Mouse (Mus musculus): ENCODE measurements at regions not wholly inside any gene's neighbourhood (a gene's known extent, or its start where the extent isn't known, plus 50 kb on each side); places are given as distances from the start of the nearest gene placed in this dataset.

DNA sequence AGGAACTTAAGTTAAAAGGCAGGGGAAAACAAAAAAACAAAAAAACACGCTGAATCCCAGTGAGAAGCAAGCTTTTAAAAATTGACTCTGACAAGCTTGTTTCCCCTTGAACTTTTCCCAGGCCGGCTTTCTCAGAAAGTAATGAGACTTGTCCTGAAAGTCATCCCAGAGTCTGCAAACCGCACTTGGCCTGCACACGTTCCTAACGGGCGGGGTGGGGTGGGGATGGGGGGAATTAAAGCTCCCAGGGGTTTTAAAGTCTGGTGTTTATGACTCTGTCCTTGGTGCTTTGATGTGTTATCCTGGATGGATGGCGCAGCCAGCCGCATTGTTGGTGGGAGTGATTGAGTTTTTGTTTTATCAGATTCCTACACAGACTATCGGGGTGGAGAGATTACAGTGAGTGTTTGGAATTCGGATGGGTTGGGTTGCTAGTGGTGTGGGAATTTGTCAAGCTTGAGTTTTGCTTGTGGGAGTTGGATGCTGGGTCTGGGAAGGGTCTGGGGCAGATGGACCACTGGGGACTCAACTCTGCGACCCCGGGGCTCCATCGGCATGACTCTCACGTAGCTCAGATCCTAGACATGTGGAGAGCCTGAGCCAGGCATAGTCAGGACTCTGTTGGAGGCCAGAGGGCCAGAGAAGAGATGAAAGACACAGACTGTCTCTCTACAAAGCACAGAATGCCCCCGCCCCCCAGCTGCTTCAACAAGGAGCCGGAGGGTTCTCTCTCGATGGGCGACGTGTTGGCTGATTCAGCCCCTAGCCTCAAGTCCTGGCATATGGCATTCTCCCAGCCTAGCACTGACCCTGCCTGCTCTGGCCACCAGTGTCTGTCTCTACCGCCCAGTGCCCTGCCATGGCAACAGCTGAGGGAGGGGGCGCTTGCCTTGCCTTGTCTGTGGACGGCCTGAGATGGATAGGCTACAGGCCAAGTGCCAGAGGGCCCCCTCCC lies 75.5 kb downstream of the E030025P04Rik start:
- peak overlapping the region; percentile 60; the same call in 1 of the 2 replicates for H3K27ac ChIP-seq (ENCODE audit: low read length)
- H3K4me1 ChIP-seq (ENCODE audit: control insufficient read depth, insufficient read depth, low read length), result peaks cover 16% of the 10 kb centered on the region
- no peak overlapping the region for H3K4me2 ChIP-seq (ENCODE audit: low read length)
- no peaks in the 10 kb centered on the region for H3K9me3 ChIP-seq (replicated peaks; ENCODE audit: control insufficient read depth, low read length, poor library complexity, severe bottlenecking)
- no peak overlapping the region for H3K9ac ChIP-seq (ENCODE audit: low read depth, low read length)
- 18% methylated on average over 22 of the region's 22 CpGs for WGBS
- peak; percentile 92 for ATAC-seq
- H3K36me3 ChIP-seq (ENCODE audit: control insufficient read depth, insufficient read depth, low read length), result no peaks in the 10 kb centered on the region
- H3K27me3 ChIP-seq (ENCODE audit: control insufficient read depth, insufficient read depth, low read depth, low read length), result no peaks in the 10 kb centered on the region
- no peak overlapping the region for H3K4me3 ChIP-seq (ENCODE audit: low read depth, low read length)

DNA sequence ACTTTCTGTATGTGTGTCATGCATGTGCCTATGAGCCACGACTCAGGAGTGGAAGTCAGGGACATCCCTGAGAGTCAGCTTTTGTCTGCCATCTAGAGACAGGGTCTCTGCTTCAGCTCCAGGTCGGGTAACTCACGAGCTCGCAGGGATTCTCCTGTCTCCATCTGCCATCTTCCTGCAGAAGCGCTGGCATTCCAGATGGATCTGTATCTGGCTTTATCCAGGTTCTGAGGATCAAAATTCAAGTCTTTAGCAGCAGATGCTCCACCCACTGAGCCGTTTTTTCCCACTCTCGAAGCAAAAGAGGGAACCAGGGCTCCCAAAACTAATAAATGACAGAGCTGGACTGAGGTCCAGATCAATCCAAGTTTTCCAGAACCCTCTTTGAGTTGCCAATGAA lies 76.4 kb downstream of the E030025P04Rik start:
- Histone ChIP-seq H3K9ac (ENCODE audit: low read depth, low read length) (no peak overlapping the region), H3K4me2 (ENCODE audit: low read length) (no peak overlapping the region), H3K4me1 (ENCODE audit: control insufficient read depth, insufficient read depth, low read length) (peaks cover 16% of the 10 kb centered on the region), H3K4me3 (ENCODE audit: low read depth, low read length) (no peak overlapping the region), H3K36me3 (ENCODE audit: control insufficient read depth, insufficient read depth, low read length) (no peaks in the 10 kb centered on the region), H3K27ac (ENCODE audit: low read length) (peak overlapping the region; percentile 52), H3K27me3 (ENCODE audit: control insufficient read depth, insufficient read depth, low read depth, low read length) (no peaks in the 10 kb centered on the region), H3K9me3 (replicated peaks; ENCODE audit: control insufficient read depth, low read length, poor library complexity, severe bottlenecking) (no peaks in the 10 kb centered on the region)
- WGBS, result 62% methylated on average over 7 of the region's 7 CpGs
- ATAC-seq, result no peak

DNA sequence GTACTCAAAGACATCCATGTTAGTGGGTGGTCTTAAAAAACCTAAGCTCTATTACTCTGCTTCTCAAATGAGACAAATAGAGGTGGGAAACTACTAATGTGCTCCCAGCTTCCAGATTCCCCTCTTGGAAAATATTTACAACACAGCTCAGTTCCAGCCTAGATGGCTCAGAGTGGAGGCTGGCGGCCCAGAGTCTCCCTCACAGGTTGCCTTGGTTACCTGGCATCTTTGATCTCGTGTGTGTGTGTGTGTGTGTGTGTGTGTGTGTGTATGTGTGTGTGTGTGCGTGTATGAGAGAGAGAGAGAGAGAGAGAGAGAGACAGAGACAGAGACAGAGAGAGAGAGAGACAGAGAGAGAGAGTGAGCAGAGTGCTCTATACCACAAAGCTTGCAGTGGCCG lies 82.2 kb downstream of the E030025P04Rik start:
- Histone ChIP-seq H3K4me3 (ENCODE audit: low read depth, low read length) (no peak overlapping the region), H3K9me3 (replicated peaks; ENCODE audit: control insufficient read depth, low read length, poor library complexity, severe bottlenecking) (no peaks in the 10 kb centered on the region; the same call in 1 of the 2 replicates), H3K4me1 (ENCODE audit: control insufficient read depth, insufficient read depth, low read length) (no peaks in the 10 kb centered on the region), H3K27ac (ENCODE audit: low read length) (no peak overlapping the region), H3K36me3 (ENCODE audit: control insufficient read depth, insufficient read depth, low read length) (no peaks in the 10 kb centered on the region), H3K4me2 (ENCODE audit: low read length) (no peak overlapping the region), H3K27me3 (ENCODE audit: control insufficient read depth, insufficient read depth, low read depth, low read length) (no peaks in the 10 kb centered on the region), H3K9ac (ENCODE audit: low read depth, low read length) (no peak overlapping the region)
- WGBS, result 49% methylated on average over 4 of the region's 4 CpGs
- ATAC-seq, result no peak

DNA sequence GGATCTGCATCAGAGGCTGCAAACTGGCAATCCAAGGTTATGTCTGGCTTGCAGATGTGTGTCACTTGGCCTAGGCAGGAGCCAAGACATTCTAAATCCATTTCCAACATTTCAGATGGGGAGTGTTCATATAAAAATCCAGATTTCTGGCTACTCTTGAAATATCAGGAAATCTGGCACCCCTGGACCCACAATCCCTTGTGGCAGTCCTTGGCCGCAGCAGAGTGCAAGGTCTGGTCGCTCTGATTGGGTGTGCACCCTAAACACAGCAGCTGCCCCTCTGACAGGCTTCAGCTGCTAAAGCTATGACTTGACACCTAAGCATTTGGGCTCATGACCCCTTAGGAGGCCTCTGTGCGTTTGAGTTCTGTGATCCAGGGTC lies 83.7 kb downstream of the E030025P04Rik start:
- no peak overlapping the region for H3K4me3 ChIP-seq (ENCODE audit: low read depth, low read length)
- no peak for ATAC-seq
- H3K4me2 ChIP-seq (ENCODE audit: low read length), result no peak overlapping the region
- WGBS, result 89% methylated on average over 3 of the region's 3 CpGs
- H3K9ac ChIP-seq (ENCODE audit: low read depth, low read length), result no peak overlapping the region
- H3K9me3 ChIP-seq (replicated peaks; ENCODE audit: control insufficient read depth, low read length, poor library complexity, severe bottlenecking), result no peaks in the 10 kb centered on the region; the same call in 1 of the 2 replicates
- no peaks in the 10 kb centered on the region for H3K36me3 ChIP-seq (ENCODE audit: control insufficient read depth, insufficient read depth, low read length)
- H3K27me3 ChIP-seq (ENCODE audit: control insufficient read depth, insufficient read depth, low read depth, low read length), result no peaks in the 10 kb centered on the region
- H3K27ac ChIP-seq (ENCODE audit: low read length), result no peak overlapping the region
- no peaks in the 10 kb centered on the region for H3K4me1 ChIP-seq (ENCODE audit: control insufficient read depth, insufficient read depth, low read length)

DNA sequence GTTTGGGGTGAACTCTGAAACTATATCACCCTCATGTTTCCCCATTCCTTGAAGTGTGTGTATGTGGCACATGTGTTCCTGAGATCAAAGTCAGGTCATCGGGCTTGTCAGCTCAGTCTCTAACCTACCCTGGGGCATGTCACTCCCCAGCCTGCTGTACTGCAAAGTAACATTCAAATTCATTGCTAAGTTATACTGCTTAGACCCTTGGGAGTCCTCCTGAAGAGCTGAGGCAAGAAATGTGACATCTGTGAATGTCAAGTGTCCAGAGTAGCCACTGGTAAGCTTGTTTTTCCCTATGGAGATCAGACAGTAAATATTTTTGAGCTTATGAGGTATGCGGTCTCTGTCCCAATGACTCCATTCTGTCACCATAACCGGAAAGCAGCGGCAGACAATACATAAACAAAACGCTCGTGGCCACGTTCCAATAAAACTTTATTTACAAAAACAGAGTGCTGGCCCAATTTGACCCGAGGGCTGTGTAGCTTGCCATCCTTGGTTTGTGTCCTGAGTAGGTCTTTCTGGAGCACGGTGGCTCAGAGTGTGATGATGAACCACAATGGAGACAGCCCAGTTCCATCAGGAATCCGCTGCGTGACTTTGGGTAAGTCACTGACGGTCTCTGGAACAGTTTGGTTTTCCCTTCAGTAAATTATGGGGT lies 84.2 kb downstream of the E030025P04Rik start:
- Histone ChIP-seq H3K9ac (ENCODE audit: low read depth, low read length) (no peak overlapping the region), H3K36me3 (ENCODE audit: control insufficient read depth, insufficient read depth, low read length) (no peaks in the 10 kb centered on the region), H3K27me3 (ENCODE audit: control insufficient read depth, insufficient read depth, low read depth, low read length) (no peaks in the 10 kb centered on the region), H3K4me2 (ENCODE audit: low read length) (no peak overlapping the region), H3K4me3 (ENCODE audit: low read depth, low read length) (no peak overlapping the region), H3K9me3 (replicated peaks; ENCODE audit: control insufficient read depth, low read length, poor library complexity, severe bottlenecking) (no peaks in the 10 kb centered on the region; the same call in 1 of the 2 replicates), H3K27ac (ENCODE audit: low read length) (no peak overlapping the region), H3K4me1 (ENCODE audit: control insufficient read depth, insufficient read depth, low read length) (no peaks in the 10 kb centered on the region)
- 93% methylated on average over 12 of the region's 12 CpGs for WGBS
- no peak for ATAC-seq

DNA sequence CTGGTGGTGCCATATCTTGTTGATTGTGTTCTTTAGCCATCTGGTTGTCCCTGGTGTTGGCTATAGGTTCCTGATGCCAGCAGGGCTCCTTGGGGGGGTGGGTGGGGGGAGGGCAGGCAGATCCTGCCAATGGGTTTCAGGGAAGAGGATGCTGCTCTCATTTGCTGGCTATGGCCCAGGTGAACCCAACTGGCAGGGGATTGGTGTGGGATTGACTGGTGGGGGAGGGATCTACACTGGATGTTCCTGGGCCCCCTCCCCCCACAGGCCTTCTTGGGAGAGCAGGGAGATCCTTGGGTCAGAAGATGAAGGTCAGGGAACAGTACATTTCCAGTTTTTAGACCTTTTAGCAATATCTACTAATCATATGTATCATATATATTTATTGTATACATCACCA lies 86.1 kb downstream of the E030025P04Rik start:
- no peaks in the 10 kb centered on the region; the same call in 1 of the 2 replicates for H3K9me3 ChIP-seq (replicated peaks; ENCODE audit: control insufficient read depth, low read length, poor library complexity, severe bottlenecking)
- no peak overlapping the region for H3K4me3 ChIP-seq (ENCODE audit: low read depth, low read length)
- ATAC-seq, result no peak
- no peaks in the 10 kb centered on the region for H3K27me3 ChIP-seq (ENCODE audit: control insufficient read depth, insufficient read depth, low read depth, low read length)
- no peak overlapping the region for H3K4me2 ChIP-seq (ENCODE audit: low read length)
- no peak overlapping the region for H3K27ac ChIP-seq (ENCODE audit: low read length)
- H3K4me1 ChIP-seq (ENCODE audit: control insufficient read depth, insufficient read depth, low read length), result no peaks in the 10 kb centered on the region
- H3K36me3 ChIP-seq (ENCODE audit: control insufficient read depth, insufficient read depth, low read length), result no peaks in the 10 kb centered on the region
- H3K9ac ChIP-seq (ENCODE audit: low read depth, low read length), result no peak overlapping the region

DNA sequence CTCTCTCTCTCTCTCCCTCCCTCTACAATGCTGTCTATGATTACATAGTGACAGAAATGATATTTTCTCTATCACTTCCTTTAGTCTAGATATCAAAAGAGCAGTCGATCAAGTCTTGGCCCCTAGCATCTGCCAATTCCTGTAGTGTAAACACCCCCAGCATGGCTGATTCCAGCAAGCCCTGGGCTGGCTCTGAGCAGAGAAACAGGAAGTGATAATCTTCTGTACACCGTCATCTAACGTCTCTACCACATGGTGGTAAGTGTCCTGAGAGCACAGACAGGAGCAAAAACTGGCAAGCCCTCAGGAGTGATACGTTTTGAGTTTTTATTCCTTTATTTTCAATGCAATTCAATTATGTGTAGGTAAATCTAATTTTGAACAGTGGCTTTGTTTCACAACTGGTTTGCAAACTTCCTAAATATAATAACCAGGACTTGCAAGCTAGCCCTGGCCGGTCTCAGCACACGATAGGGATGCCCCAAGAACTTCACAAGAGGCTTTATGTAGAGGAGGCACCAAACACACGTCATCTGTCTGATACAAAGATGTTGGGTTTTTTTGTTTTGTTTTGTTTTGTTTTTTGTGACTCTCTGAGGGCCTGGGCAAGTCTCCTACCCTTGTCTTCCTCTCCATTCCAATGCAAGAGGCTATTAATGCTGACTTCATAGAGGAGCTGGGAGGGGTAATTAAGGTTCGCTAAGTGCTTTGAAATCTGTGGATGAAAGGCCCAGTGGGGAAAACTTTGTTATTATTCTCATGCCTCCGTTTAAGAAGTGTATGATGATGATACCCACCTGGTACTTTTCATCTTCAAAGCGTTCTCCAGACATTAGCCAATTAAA lies 95.7 kb downstream of the E030025P04Rik start:
- Histone ChIP-seq H3K9me3 (replicated peaks; ENCODE audit: control insufficient read depth, low read length, poor library complexity, severe bottlenecking) (no peaks in the 10 kb centered on the region), H3K4me1 (ENCODE audit: control insufficient read depth, insufficient read depth, low read length) (no peaks in the 10 kb centered on the region), H3K27ac (ENCODE audit: low read length) (no peak overlapping the region), H3K36me3 (ENCODE audit: control insufficient read depth, insufficient read depth, low read length) (no peaks in the 10 kb centered on the region), H3K27me3 (ENCODE audit: control insufficient read depth, insufficient read depth, low read depth, low read length) (no peaks in the 10 kb centered on the region), H3K9ac (ENCODE audit: low read depth, low read length) (no peak overlapping the region), H3K4me2 (ENCODE audit: low read length) (no peak overlapping the region), H3K4me3 (ENCODE audit: low read depth, low read length) (no peak overlapping the region)
- 76% methylated on average over 10 of the region's 10 CpGs for WGBS
- no peak for ATAC-seq

DNA sequence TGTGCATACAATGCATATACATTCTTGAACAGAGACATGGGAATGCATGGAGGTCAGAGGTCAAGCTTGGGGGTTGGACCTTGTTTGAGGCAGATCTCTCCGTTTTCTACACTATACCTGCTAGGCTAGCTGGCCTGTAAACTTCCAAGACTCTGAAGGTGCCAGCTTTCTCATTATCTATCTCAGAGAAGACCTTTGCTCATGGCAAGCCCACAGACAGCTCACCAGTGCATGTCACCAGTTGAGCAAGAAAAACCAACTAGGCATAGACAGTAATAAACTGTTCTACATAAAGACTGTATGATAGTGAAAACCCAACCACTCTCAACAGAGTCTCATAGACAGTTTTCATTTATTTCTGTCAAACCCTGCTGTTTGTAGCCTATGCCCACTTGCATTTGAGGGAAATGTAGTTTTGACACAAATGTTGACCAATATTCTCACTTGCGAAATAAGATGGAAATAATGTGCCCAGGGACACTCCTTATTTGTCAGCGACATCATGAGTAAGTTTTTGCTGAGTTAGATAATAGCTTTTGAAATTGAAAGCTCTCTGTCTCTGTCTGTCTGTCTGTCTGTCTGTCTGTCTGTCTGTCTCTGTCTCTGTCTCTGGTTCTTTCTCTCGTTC lies 96.6 kb downstream of the E030025P04Rik start:
- ATAC-seq, result no peak

More for the DNA sequence above, 96.6 kb downstream of the E030025P04Rik start:
- no peak overlapping the region for H3K27ac ChIP-seq (ENCODE audit: low read length)
- no peaks in the 10 kb centered on the region for H3K4me1 ChIP-seq (ENCODE audit: control insufficient read depth, insufficient read depth, low read length)
- H3K27me3 ChIP-seq (ENCODE audit: control insufficient read depth, insufficient read depth, low read depth, low read length), result no peaks in the 10 kb centered on the region
- WGBS, result 83% methylated on average over 4 of the region's 4 CpGs
- H3K4me2 ChIP-seq (ENCODE audit: low read length), result no peak overlapping the region
- H3K9ac ChIP-seq (ENCODE audit: low read depth, low read length), result no peak overlapping the region
- no peak overlapping the region for H3K4me3 ChIP-seq (ENCODE audit: low read depth, low read length)
- H3K36me3 ChIP-seq (ENCODE audit: control insufficient read depth, insufficient read depth, low read length), result no peaks in the 10 kb centered on the region
- no peaks in the 10 kb centered on the region for H3K9me3 ChIP-seq (replicated peaks; ENCODE audit: control insufficient read depth, low read length, poor library complexity, severe bottlenecking)

Data from midbrain, embryonic 16.5 days (tissue).